Mouse (Mus musculus) embryonic facial prominence, embryonic 14.5 days (tissue): Measurements from ENCODE around the gene Esrp2. TPM values are rescaled to one million over a fixed set of nuclear protein-coding genes. Genes with fewer than 3 reads are reported as not detected.

Experiments
- ATAC-seq: fragments of 200-750 bp; cut with Nextera tagmentation; 2 replicates; pipeline ENCODE4 v1.8.0; 2017; ENCODE audit warnings: low read depth, moderate number of reproducible peaks, moderate TSS enrichment
- DNase-seq: peaks from one replicate; pipeline ENCODE4 v3.0.0-alpha.2; 2015; ENCODE audit warnings: low spot score
- H3K27ac ChIP-seq: fragments of 300-500 bp; sonication (generic); replicated peaks from 2 replicates; pipeline ENCODE4 v1.5.1; 2014; ENCODE audit warnings: low read depth, mild to moderate bottlenecking, low read length, moderate library complexity
- H3K27me3 ChIP-seq: fragments of 300-500 bp; sonication (generic); replicated peaks from 2 replicates; pipeline ENCODE4 v1.6.1; 2014; ENCODE audit warnings: low read length; ENCODE audit not compliant: control insufficient read depth, insufficient read depth
- H3K36me3 ChIP-seq: fragments of 300-500 bp; sonication (generic); 2 replicates; pipeline ENCODE4 v1.6.1; 2014; ENCODE audit warnings: low read length, mixed read lengths; ENCODE audit not compliant: control insufficient read depth, insufficient read depth
- H3K4me1 ChIP-seq: fragments of 300-500 bp; sonication (generic); 2 replicates; pipeline ENCODE4 v1.6.1; 2014; ENCODE audit warnings: antibody characterized with exemption, low read length; ENCODE audit not compliant: control insufficient read depth, insufficient read depth
- H3K4me2 ChIP-seq: fragments of 300-500 bp; sonication (generic); 2 replicates; pipeline ENCODE4 v1.6.1; 2014; ENCODE audit warnings: low read depth, mild to moderate bottlenecking, low read length, moderate library complexity, mixed read lengths
- H3K4me3 ChIP-seq: fragments of 300-500 bp; sonication (generic); 2 replicates; pipeline ENCODE4 v1.5.1; 2014; ENCODE audit warnings: low read depth, mild to moderate bottlenecking, low read length
- H3K9ac ChIP-seq: fragments of 300-500 bp; sonication (generic); 2 replicates; pipeline ENCODE4 v1.6.1; 2014; ENCODE audit warnings: low read depth, mild to moderate bottlenecking, low read length, moderate library complexity, mixed read lengths
- H3K9me3 ChIP-seq: fragments of 300-500 bp; sonication (generic); 2 replicates; pipeline ENCODE4 v1.6.1; 2016; ENCODE audit warnings: low read length; ENCODE audit not compliant: control insufficient read depth
- WGBS: fragments of 180-500 bp; shearing (Covaris S2); extraction: QIAGEN DNeasy Blood & Tissue Kit; methylation state at CpG from one replicate; pipeline ENCODE4 v1.1.7; 2014; 5-methylcytosine and 5-hydroxymethylcytosine counted together
- polyA plus RNA-seq: library from polyadenylated mRNA; unstranded; fragments of >200 nt; fragmentation: Nextera tagmentation; extraction: Ambion mirVana; gene quantifications from 2 replicates; pipeline ENCODE4 v1.2.1, GENCODE M21; 2014

Gene Esrp2
- polyA plus RNA-seq, 1 experiment from 2014 or later, result 14.9 TPM

DNA sequence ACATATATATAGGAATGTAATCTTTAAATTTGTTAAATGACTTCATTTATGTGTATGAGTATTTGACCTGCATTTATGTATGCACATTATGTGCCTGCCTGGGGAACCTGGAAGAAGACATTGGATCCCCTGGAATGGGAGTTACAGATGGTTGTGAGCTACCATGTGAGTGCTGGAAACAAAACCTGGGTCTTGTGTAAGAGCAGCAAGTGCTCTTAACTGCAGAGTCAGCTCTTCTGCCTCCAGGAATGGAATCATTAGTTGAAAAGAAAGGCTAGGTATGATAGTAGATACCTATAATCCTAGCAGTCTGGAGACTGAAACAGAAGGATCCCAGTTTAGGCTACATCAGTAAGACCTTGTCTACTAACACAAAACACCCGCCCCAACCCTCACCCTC is 10.7 kb downstream of the Esrp2 start:
- Histone ChIP-seq H3K9ac (no peak overlapping the region), H3K4me2 (no peak overlapping the region), H3K4me3 (no peak overlapping the region), H3K27ac (no peak overlapping the region), H3K9me3 (no peaks in the 10 kb centered on the region), H3K27me3 (no peaks in the 10 kb centered on the region), H3K36me3 (peaks cover 62% of the 10 kb centered on the region), H3K4me1 (no peaks in the 10 kb centered on the region)
- 82% methylated on average over 1 of the region's 1 CpGs for WGBS
- no peak for ATAC-seq
- DNase-seq, result no peak

DNA sequence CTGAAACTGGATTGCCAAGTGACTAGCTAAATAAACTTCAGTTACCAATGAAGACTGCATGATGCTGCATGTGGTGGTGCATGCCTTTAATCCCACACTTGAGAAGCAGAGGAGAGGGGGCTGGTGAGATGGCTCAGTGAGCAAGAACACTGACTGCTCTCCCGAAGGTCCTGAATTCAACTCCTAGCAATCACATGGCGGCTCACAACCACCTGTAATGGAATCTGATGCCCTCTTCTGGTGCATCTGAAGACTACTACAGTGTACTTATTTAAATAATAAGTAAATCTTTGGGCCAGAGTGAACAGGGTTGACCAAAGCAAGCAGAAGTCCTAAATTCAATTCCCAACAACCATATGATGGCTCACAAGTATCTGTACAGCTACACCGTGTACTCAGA is 13.3 kb downstream of the Esrp2 start:
- Histone ChIP-seq H3K9me3 (no peaks in the 10 kb centered on the region), H3K4me1 (no peaks in the 10 kb centered on the region), H3K36me3 (peaks cover 52% of the 10 kb centered on the region), H3K27ac (no peak overlapping the region), H3K27me3 (no peaks in the 10 kb centered on the region), H3K4me2 (no peak overlapping the region), H3K4me3 (no peak overlapping the region), H3K9ac (no peak overlapping the region)
- ATAC-seq (no peak), DNase-seq (no peak)
- WGBS, result 93% methylated on average over 3 of the region's 3 CpGs

DNA sequence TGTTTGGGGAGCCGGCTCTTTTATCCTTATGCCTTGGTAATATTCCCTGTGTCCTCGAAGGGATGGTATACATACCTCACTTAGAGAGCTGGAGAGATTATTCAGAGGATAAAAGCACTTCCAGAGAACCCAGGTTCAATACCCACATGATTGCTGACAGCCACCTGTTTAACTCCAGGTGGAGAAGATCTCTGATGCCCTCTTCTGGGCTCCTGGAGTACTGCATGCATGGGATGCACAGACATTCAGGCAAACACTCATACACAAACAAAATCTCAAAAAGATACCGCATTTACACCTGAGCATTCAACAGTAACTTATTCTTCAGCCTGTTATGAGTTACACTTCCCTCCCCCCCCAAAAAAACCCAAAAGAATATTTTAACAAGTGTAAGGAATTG is 20.9 kb downstream of the Esrp2 start:
- H3K27me3 ChIP-seq, result no peaks in the 10 kb centered on the region
- H3K4me2 ChIP-seq, result no peak overlapping the region
- H3K27ac ChIP-seq, result no peak overlapping the region
- no peaks in the 10 kb centered on the region for H3K4me1 ChIP-seq
- H3K4me3 ChIP-seq, result no peak overlapping the region
- 90% methylated on average over 3 of the region's 3 CpGs for WGBS
- DNase-seq, result no peak
- H3K9me3 ChIP-seq, result no peaks in the 10 kb centered on the region
- no peak overlapping the region for H3K9ac ChIP-seq
- peaks cover 47% of the 10 kb centered on the region for H3K36me3 ChIP-seq
- ATAC-seq, result no peak

DNA sequence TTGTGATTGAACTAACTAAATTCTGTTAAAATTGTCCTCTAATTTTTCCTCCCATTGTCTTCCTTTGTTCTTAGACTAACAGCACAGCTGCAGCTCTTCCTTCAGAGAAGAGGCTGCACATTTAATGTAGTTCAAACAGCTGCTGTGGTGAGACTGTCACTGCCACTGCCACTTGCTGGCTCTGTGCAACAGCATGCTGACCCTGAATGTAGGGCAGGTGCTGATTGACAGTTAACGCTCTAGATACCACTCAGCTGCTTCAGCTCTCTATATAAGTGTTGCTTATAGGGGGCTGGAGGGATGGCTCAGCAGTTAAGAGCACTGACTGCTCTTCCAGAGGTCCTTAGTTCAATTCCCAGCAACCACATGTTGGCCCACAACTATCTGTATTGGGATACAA is 24.3 kb downstream of the Esrp2 start:
- no peaks in the 10 kb centered on the region for H3K4me1 ChIP-seq
- ATAC-seq (peak; percentile 65; the same call in 1 of the 2 replicates), DNase-seq (peak; percentile 41)
- H3K4me3 ChIP-seq, result no peak overlapping the region
- H3K27ac ChIP-seq, result no peak overlapping the region
- no peaks in the 10 kb centered on the region for H3K27me3 ChIP-seq
- 91% methylated on average over 1 of the region's 1 CpGs for WGBS
- no peak overlapping the region for H3K4me2 ChIP-seq
- peaks cover 62% of the 10 kb centered on the region for H3K36me3 ChIP-seq
- H3K9me3 ChIP-seq, result no peaks in the 10 kb centered on the region
- no peak overlapping the region for H3K9ac ChIP-seq

DNA sequence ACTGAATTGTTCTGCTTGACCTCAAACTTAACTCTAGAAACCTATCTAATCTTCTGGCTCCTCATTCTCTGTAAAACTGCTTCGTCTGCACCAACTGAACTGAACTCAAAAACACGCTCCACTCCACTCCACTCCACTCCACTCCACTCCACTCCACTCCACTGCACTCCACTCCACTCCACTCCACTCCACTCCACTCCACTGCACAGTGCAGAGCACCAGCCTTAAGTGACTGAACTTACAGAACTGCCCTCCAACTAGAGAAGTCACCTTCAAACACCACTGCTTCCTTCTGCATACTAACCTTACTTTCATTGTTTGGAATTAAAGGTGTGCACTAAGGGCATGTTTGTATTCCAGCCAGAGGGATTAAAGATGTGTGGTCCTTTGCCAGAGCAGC is 24.7 kb downstream of the Esrp2 start:
- H3K9ac ChIP-seq, result no peak overlapping the region
- H3K4me3 ChIP-seq, result no peak overlapping the region
- no peaks in the 10 kb centered on the region for H3K27me3 ChIP-seq
- H3K4me1 ChIP-seq, result no peaks in the 10 kb centered on the region
- ATAC-seq (no peak), DNase-seq (no peak)
- no peak overlapping the region for H3K27ac ChIP-seq
- H3K36me3 ChIP-seq, result peaks cover 57% of the 10 kb centered on the region
- H3K9me3 ChIP-seq, result no peaks in the 10 kb centered on the region
- 87% methylated on average over 2 of the region's 2 CpGs for WGBS
- H3K4me2 ChIP-seq, result no peak overlapping the region

DNA sequence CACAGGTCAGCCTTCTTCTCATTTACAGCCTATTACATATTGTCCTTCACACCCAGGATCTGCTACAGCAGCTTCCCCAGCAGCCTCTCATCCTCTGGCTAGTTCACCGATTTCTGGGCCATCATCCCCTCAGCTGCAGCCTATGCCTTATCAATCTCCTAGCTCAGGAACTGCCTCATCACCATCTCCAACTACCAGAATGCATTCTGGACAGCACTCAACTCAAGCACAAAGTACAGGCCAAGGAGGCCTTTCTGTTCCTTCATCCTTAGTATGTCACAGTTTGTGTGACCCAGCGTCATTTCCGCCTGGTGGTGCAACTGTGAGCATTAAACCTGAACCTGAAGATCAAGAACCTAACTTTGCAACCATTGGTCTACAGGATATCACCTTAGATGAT is 28.0 kb downstream of the Esrp2 start:
- Histone ChIP-seq H3K4me3 (no peak overlapping the region), H3K9ac (no peak overlapping the region), H3K27ac (no peak overlapping the region), H3K4me2 (no peak overlapping the region), H3K27me3 (no peaks in the 10 kb centered on the region), H3K4me1 (no peaks in the 10 kb centered on the region), H3K9me3 (no peaks in the 10 kb centered on the region), H3K36me3 (peaks cover 60% of the 10 kb centered on the region)
- ATAC-seq (no peak), DNase-seq (no peak)
- 88% methylated on average over 3 of the region's 3 CpGs for WGBS

DNA sequence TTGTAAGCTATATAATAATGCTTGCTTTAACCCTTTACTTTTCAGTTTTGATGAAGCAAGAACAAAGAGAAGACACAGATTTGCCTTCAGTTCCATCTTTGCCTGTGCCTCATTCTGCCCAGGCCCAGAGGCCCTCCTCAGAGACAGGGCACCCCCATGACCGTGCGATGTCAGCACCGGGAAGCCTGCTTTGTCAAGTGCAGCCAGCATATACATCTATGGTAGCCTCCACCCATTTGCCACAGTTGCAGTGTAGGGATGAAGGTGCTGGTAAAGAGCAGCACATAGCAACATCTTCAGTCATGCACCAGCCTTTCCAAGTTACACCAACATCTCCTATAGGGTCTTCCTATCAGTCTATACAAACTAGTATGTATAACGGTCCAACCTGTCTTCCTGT is 28.7 kb downstream of the Esrp2 start:
- Histone ChIP-seq H3K27ac (no peak overlapping the region), H3K4me1 (no peaks in the 10 kb centered on the region), H3K36me3 (peaks cover 66% of the 10 kb centered on the region), H3K4me2 (no peak overlapping the region), H3K27me3 (no peaks in the 10 kb centered on the region), H3K4me3 (no peak overlapping the region), H3K9me3 (no peaks in the 10 kb centered on the region), H3K9ac (no peak overlapping the region)
- WGBS, result 90% methylated on average over 4 of the region's 4 CpGs
- DNase-seq (no peak), ATAC-seq (no peak)

DNA sequence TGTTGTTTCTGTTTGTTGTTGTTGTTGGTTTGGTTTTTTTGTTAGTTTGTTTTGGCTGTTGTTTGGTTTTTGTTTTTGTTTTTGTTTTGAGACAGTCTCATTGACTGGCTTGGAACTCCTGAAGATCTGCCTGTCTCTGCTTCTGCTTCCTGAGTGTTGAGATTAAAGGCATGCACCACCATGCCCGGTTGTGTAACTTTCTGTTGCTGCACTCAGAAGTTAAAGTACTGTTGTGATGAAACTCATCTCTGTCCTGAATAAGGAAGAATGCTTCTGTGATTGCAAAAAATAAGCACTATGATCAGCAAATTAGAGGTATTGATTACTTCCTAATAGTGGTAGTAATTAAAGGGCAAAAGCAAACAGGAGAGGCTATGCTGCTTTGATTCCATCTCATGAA is 30.6 kb downstream of the Esrp2 start:
- 82% methylated on average over 1 of the region's 1 CpGs for WGBS

DNA sequence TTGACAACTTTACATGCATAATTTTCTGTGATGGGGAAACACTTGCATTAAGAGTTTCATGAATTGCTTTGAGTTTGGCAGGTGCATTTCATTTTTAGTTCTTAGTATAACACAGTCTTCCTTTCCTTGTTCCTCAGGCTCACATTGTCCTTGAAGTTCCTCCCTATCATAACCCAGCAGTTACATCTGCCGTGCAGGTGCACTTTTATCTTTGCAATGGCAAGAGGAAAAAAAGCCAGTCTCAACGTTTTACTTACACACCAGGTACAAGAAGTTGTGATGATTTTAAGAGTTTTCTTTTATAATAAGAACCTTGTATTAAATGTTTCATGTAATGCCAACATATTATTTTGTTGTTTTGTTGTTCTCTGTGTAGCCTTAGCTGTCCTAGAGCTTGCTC is 32.9 kb downstream of the Esrp2 start:
- H3K4me2 ChIP-seq, result no peak overlapping the region
- H3K9me3 ChIP-seq, result no peaks in the 10 kb centered on the region
- H3K4me3 ChIP-seq, result no peak overlapping the region
- H3K36me3 ChIP-seq, result peaks cover 70% of the 10 kb centered on the region
- H3K4me1 ChIP-seq, result no peaks in the 10 kb centered on the region
- no peak for ATAC-seq
- no peak overlapping the region for H3K9ac ChIP-seq
- DNase-seq, result no peak
- H3K27me3 ChIP-seq, result no peaks in the 10 kb centered on the region
- H3K27ac ChIP-seq, result no peak overlapping the region
- 86% methylated on average over 2 of the region's 2 CpGs for WGBS

More for the DNA sequence above, 30.6 kb downstream of the Esrp2 start:
- H3K9me3 ChIP-seq, result no peaks in the 10 kb centered on the region
- no peak overlapping the region for H3K27ac ChIP-seq
- no peak overlapping the region for H3K9ac ChIP-seq
- H3K36me3 ChIP-seq, result peaks cover 74% of the 10 kb centered on the region
- DNase-seq, result no peak
- no peaks in the 10 kb centered on the region for H3K4me1 ChIP-seq
- H3K27me3 ChIP-seq, result no peaks in the 10 kb centered on the region
- no peak overlapping the region for H3K4me2 ChIP-seq
- ATAC-seq, result no peak
- no peak overlapping the region for H3K4me3 ChIP-seq
